Mouse (Mus musculus) MEL (cell line): Measurements from ENCODE around the gene Rnf167. TPM values are rescaled to one million over a fixed set of nuclear protein-coding genes. Genes with fewer than 3 reads are reported as not detected.

Source experiments
- DNase-seq: peaks from one replicate; pipeline ENCODE4 v3.0.0; 2011; ENCODE audit warnings: low read depth, low spot score
- H3K27ac ChIP-seq: 2 replicates; pipeline ENCODE4 v1.5.1; 2012; ENCODE audit warnings: low read depth, mild to moderate bottlenecking, control low read depth, low read length, moderate library complexity; ENCODE audit not compliant: control insufficient read depth
- H3K27me3 ChIP-seq, 2 experiments: fragments of 150-350 bp in 1 of 2; sonication (generic) in 1 of 2; 2 replicates each; pipeline ENCODE4 v1.6.1; 2012; ENCODE audit warnings: low read length in 2 of 2, mild to moderate bottlenecking in 2 of 2, improper control_type of control experiment in 1 of 2, moderate library complexity in 1 of 2; ENCODE audit not compliant: insufficient read depth in 2 of 2, control insufficient read depth in 1 of 2
- H3K36me3 ChIP-seq, 2 experiments: 2 replicates each; pipeline ENCODE4 v1.6.1; 2012 to 2014; ENCODE audit warnings: low read length in 2 of 2, improper control_type of control experiment in 1 of 2, inconsistent platforms in 1 of 2, mild to moderate bottlenecking in 1 of 2; ENCODE audit not compliant: insufficient read depth in 2 of 2, control insufficient read depth in 1 of 2
- H3K4me1 ChIP-seq, 2 experiments: fragments of 150-350 bp in 1 of 2; sonication (generic) in 1 of 2; 2 replicates each; pipeline ENCODE4 v1.6.1; 2012; ENCODE audit warnings: low read length in 2 of 2, improper control_type of control experiment in 1 of 2, mild to moderate bottlenecking in 1 of 2; ENCODE audit not compliant: insufficient read depth in 2 of 2, control insufficient read depth in 1 of 2
- H3K4me3 ChIP-seq, 2 experiments: fragments of 150-350 bp in 1 of 2; sonication (generic) in 1 of 2; 2 replicates each; pipeline ENCODE4 v1.5.1; 2012; ENCODE audit warnings: low read depth in 2 of 2, low read length in 2 of 2, mild to moderate bottlenecking in 2 of 2, moderate library complexity in 2 of 2, control low read depth in 1 of 2, improper control_type of control experiment in 1 of 2; ENCODE audit not compliant: control insufficient read depth in 1 of 2, insufficient read depth in 1 of 2
- H3K79me2 ChIP-seq: 2 replicates; pipeline ENCODE4 v1.6.1; 2012; ENCODE audit warnings: mild to moderate bottlenecking, low read length, moderate library complexity; ENCODE audit not compliant: control insufficient read depth, poor library complexity, insufficient read depth
- H3K9ac ChIP-seq: 2 replicates; pipeline ENCODE4 v1.6.1; 2012; ENCODE audit warnings: low read depth, mild to moderate bottlenecking, control low read depth, low read length, moderate library complexity; ENCODE audit not compliant: control insufficient read depth, poor library complexity, severe bottlenecking
- H3K9me3 ChIP-seq: fragments of 150-350 bp; sonication (generic); replicated peaks from 2 replicates; pipeline ENCODE4 v1.6.1; 2012; ENCODE audit warnings: mild to moderate bottlenecking, low read length, improper control_type of control experiment, moderate library complexity; ENCODE audit not compliant: insufficient read depth
- CHD2 ChIP-seq: IDR thresholded peaks from 2 replicates; pipeline ENCODE4 v1.6.1; 2011; ENCODE audit warnings: low read length, improper control_type of control experiment
- CTCF ChIP-seq, 3 experiments: IDR thresholded peaks in 2 of 3; conservative IDR thresholded peaks in 1 of 3; 2 replicates each; pipeline ENCODE4 v1.5.1; 2011 to 2012; ENCODE audit warnings: low read length in 3 of 3, low read depth in 2 of 3, mild to moderate bottlenecking in 2 of 3, improper control_type of control experiment in 1 of 3, inconsistent platforms in 1 of 3, mixed read lengths in 1 of 3, moderate library complexity in 1 of 3; ENCODE audit not compliant: control insufficient read depth in 1 of 3, insufficient read depth in 1 of 3, poor library complexity in 1 of 3, severe bottlenecking in 1 of 3
- E2F4 ChIP-seq: IDR thresholded peaks from 2 replicates; pipeline ENCODE4 v1.6.1; 2011; ENCODE audit warnings: low read depth, low read length, improper control_type of control experiment, borderline replicate concordance
- ELF1 ChIP-seq: IDR thresholded peaks from 2 replicates; pipeline ENCODE4 v1.6.1; 2014; ENCODE audit warnings: low read depth, mild to moderate bottlenecking, inconsistent platforms, low read length, improper control_type of control experiment, moderate library complexity
- EP300 ChIP-seq, 2 experiments: IDR thresholded peaks; 2 replicates each; pipeline ENCODE4 v1.6.1; 2011; ENCODE audit warnings: improper control_type of control experiment in 2 of 2, low read length in 2 of 2, low read depth in 1 of 2, mild to moderate bottlenecking in 1 of 2
- ETS1 ChIP-seq: IDR thresholded peaks from 2 replicates; pipeline ENCODE4 v1.6.1; 2012; ENCODE audit warnings: low read depth, mild to moderate bottlenecking, inconsistent platforms, low read length, improper control_type of control experiment, moderate library complexity
- GABPA ChIP-seq: IDR thresholded peaks from 2 replicates; pipeline ENCODE4 v1.6.1; 2012; ENCODE audit warnings: low read depth, mild to moderate bottlenecking, inconsistent platforms, low read length, improper control_type of control experiment, moderate library complexity
- GATA1 ChIP-seq: IDR thresholded peaks from 2 replicates; pipeline ENCODE4 v1.6.1; 2011; ENCODE audit warnings: low read depth, low read length, improper control_type of control experiment
- HCFC1 ChIP-seq: IDR thresholded peaks from 2 replicates; pipeline ENCODE4 v1.6.1; 2012; ENCODE audit warnings: low read depth, mild to moderate bottlenecking, inconsistent platforms, low read length, improper control_type of control experiment, moderate library complexity
- JUND ChIP-seq: IDR thresholded peaks from 2 replicates; pipeline ENCODE4 v1.6.1; 2011; ENCODE audit warnings: low read depth, mild to moderate bottlenecking, improper control_type of control experiment, low read length
- KAT2A ChIP-seq: conservative IDR thresholded peaks from 2 replicates; pipeline ENCODE4 v1.6.1; 2012; ENCODE audit warnings: low read depth, low read length, improper control_type of control experiment, inconsistent platforms
- MAFK ChIP-seq: IDR thresholded peaks from 2 replicates; pipeline ENCODE4 v1.6.1; 2011; ENCODE audit warnings: low read depth, mild to moderate bottlenecking, low read length, improper control_type of control experiment, borderline replicate concordance
- MAX ChIP-seq: IDR thresholded peaks from 2 replicates; pipeline ENCODE4 v1.6.1; 2011; ENCODE audit warnings: low read length, improper control_type of control experiment
- MAZ ChIP-seq: IDR thresholded peaks from 2 replicates; pipeline ENCODE4 v1.6.1; 2012; ENCODE audit warnings: low read depth, mild to moderate bottlenecking, inconsistent platforms, low read length, improper control_type of control experiment
- MEF2A ChIP-seq: IDR thresholded peaks from 2 replicates; pipeline ENCODE4 v1.6.1; 2014; ENCODE audit warnings: low read depth, mild to moderate bottlenecking, inconsistent platforms, low read length, improper control_type of control experiment; ENCODE audit not compliant: poor library complexity, insufficient replicate concordance, severe bottlenecking; ENCODE audit errors: extremely low read depth
- MXI1 ChIP-seq: IDR thresholded peaks from 2 replicates; pipeline ENCODE4 v1.6.1; 2011; ENCODE audit warnings: mild to moderate bottlenecking, low read depth, low read length, improper control_type of control experiment
- MYB ChIP-seq: IDR thresholded peaks from 2 replicates; pipeline ENCODE4 v1.6.1; 2011; ENCODE audit warnings: mild to moderate bottlenecking, low read depth, low read length, improper control_type of control experiment
- MYC ChIP-seq: IDR thresholded peaks from 2 replicates; pipeline ENCODE4 v1.6.1; 2011; ENCODE audit warnings: low read depth, mild to moderate bottlenecking, low read length, improper control_type of control experiment, moderate library complexity
- NELFE ChIP-seq: IDR thresholded peaks from 2 replicates; pipeline ENCODE4 v1.6.1; 2011; ENCODE audit warnings: low read depth, low read length, improper control_type of control experiment
- NRF1 ChIP-seq: IDR thresholded peaks from 2 replicates; pipeline ENCODE4 v1.6.1; 2014; ENCODE audit warnings: low read depth, mild to moderate bottlenecking, inconsistent platforms, low read length, improper control_type of control experiment, moderate library complexity; ENCODE audit not compliant: poor library complexity, insufficient read depth, severe bottlenecking
- POLR2A ChIP-seq, 2 experiments: IDR thresholded peaks; 2 replicates each; pipeline ENCODE4 v1.6.1; 2011 to 2012; ENCODE audit warnings: low read length in 2 of 2, mild to moderate bottlenecking in 2 of 2, control low read depth in 1 of 2, improper control_type of control experiment in 1 of 2, low read depth in 1 of 2, moderate library complexity in 1 of 2; ENCODE audit not compliant: control insufficient read depth in 1 of 2, insufficient read depth in 1 of 2, poor library complexity in 1 of 2
- POLR2AphosphoS2 ChIP-seq: IDR thresholded peaks from 2 replicates; pipeline ENCODE4 v1.6.1; 2011; ENCODE audit warnings: low read length, improper control_type of control experiment
- POLR2AphosphoS5 ChIP-seq: IDR thresholded peaks from 2 replicates; pipeline ENCODE4 v1.6.1; 2012; ENCODE audit warnings: low read depth, borderline replicate concordance, mild to moderate bottlenecking, inconsistent platforms, low read length, moderate library complexity, mixed read lengths
- RAD21 ChIP-seq: IDR thresholded peaks from 2 replicates; pipeline ENCODE4 v1.6.1; 2011; ENCODE audit warnings: mild to moderate bottlenecking, low read depth, low read length, improper control_type of control experiment
- RCOR1 ChIP-seq: IDR thresholded peaks from 2 replicates; pipeline ENCODE4 v1.6.1; 2012; ENCODE audit warnings: low read depth, mild to moderate bottlenecking, inconsistent platforms, low read length, improper control_type of control experiment
- SIN3A ChIP-seq: IDR thresholded peaks from 2 replicates; pipeline ENCODE4 v1.6.1; 2012; ENCODE audit warnings: low read length, improper control_type of control experiment, inconsistent platforms
- SMC3 ChIP-seq: IDR thresholded peaks from 2 replicates; pipeline ENCODE4 v1.6.1; 2011; ENCODE audit warnings: low read depth, low read length, improper control_type of control experiment
- TBP ChIP-seq: IDR thresholded peaks from 2 replicates; pipeline ENCODE4 v1.8.0; 2011; ENCODE audit warnings: low read depth, low read length, improper control_type of control experiment
- TCF12 ChIP-seq: IDR thresholded peaks from 2 replicates; pipeline ENCODE4 v1.6.1; 2014; ENCODE audit warnings: low read depth, mild to moderate bottlenecking, inconsistent platforms, low read length, improper control_type of control experiment, moderate library complexity
- UBTF ChIP-seq: IDR thresholded peaks from 2 replicates; pipeline ENCODE4 v1.6.1; 2012; ENCODE audit warnings: low read depth, mild to moderate bottlenecking, inconsistent platforms, low read length, improper control_type of control experiment, moderate library complexity, borderline replicate concordance; ENCODE audit not compliant: insufficient read depth
- USF1 ChIP-seq: IDR thresholded peaks from 2 replicates; pipeline ENCODE4 v1.6.1; 2014; ENCODE audit warnings: low read depth, mild to moderate bottlenecking, inconsistent platforms, low read length, improper control_type of control experiment, moderate library complexity
- ZMIZ1 ChIP-seq: IDR thresholded peaks from 2 replicates; pipeline ENCODE4 v1.6.1; 2012; ENCODE audit warnings: low read depth, mild to moderate bottlenecking, inconsistent platforms, low read length, improper control_type of control experiment, moderate library complexity
- polyA plus RNA-seq, 2 experiments: library from polyadenylated mRNA; stranded (reverse) in 1 of 2; unstranded in 1 of 2; fragments of >175 nt in 1 of 2; fragments of >200 nt in 1 of 2; gene quantifications; 2 replicates each; pipeline versions ENCODE4 v1.2.1 to v1.2.4; 2012; ENCODE audit warnings: low replicate concordance in 2 of 2, low read depth in 1 of 2; ENCODE audit not compliant: insufficient read length in 2 of 2, insufficient read depth in 1 of 2, missing spikeins in 1 of 2
- total RNA-seq: library from RNA; depleted of rRNA; stranded (reverse); fragments of 300-350 nt; gene quantifications from 2 replicates; pipeline ENCODE4 v1.2.3, GENCODE M21; 2012

The Rnf167 gene
- total and polyA plus RNA-seq, 3 experiments = 31.4 to 44.4 TPM; not detected in 1

DNA sequence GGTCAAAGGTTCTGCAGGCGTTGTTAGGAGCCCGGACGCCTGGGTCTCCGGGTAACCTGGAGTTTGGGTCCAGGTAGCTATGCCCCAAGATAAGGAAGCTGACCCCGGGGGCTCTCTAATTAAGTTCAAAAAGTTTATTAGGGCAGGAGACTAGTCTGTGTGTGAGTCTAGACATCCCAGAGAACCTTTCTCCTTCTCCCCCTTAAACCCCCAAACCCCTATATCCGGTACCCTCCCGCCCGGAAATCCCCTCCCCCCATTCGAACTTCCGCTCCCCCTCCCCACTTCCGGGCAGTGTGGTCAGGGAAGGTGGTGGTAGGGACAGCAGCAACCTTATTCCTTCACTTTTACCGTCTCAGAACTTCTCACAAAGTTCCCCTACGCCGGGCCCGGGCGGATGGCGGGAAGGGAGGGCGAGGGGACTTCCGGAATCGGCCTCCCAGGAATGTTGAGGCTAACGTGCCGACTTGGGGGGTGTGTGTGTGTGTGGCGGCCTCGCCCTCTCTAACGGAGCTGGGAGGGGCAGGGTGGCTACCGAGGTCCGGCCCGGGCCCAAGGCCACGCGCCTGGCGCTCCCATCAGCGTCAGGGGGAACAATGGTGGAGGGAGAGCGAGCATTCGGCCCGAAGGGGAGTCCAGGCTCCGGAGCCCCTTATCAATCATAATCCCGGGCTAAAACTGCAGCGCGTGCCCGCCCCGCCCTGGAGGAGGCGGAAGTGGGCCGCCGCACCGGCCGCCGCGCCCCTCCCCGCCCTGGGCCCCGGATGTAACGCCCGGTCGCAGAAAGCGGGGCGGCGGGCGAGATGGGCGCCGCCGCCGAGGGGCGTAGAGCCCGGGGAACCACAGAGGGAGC lies 6.5 kb downstream of the Rnf167 start (continued):
- TF ChIP-seq GATA1 (no peak), ELF1 (peak; percentile 84), MAFK (no peak), POLR2AphosphoS2 (0 out of 2 replicates have a peak, but pooled peaks have one; percentile 5), MXI1 (peak; percentile 53)

DNA sequence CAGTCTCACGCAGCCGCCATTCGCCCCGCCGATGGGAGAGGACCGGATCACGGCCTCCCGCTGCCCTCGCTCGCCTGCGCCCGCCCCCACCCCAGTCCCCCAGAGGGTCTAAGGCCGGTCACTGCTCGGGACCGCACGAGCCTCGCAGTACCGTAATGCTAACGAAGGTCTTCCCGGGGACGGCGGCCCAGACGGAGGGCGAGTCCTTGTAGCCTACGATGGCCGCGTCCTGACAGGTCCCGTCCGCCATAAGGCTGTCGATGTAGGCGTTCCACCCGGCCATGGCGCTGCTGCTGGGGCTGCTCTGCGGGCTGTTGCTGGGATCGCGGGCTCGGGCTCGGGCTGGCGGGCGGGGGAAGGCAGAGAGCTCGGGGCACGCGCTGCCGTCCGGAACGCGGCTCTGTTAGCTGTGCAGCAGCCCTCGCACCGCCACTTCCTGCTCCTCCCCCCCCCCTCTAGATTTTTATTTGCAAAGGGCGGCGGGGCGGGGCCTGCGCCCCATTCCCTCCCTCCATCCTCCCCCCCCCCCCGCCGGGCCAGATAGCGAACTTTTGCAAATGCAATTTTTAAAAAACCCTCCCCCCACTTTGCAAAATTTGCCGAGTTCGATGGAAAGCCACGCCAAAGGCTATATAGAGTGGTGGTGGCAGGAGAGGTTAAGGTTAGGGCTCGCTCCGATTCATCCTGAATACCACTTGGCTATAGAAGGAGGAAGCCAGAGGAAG lies 7.3 kb downstream of the Rnf167 start, which contains the start of gene Pfn1:
Pfn1 (minus strand) TSS at position 447 of the 725 bp plus-strand sequence.
- Histone ChIP-seq H3K9me3 (no peaks in the 10 kb centered on the region), H3K27ac (peak within 1 kb of the TSS; percentile 99), H3K9ac (peak within 1 kb of the TSS; percentile 99), H3K36me3 (peaks cover 14 to 44% of the 10 kb centered on the region in 2 experiments), H3K4me3 (peak within 1 kb of the TSS; percentile 96 to 98), H3K4me1 (peaks cover 12 to 48% of the 10 kb centered on the region in 2 experiments), H3K27me3 (no peaks in the 10 kb centered on the region), H3K79me2 (peaks cover 61% of the 10 kb centered on the region)
- peak; percentile 94 for DNase-seq
- TF ChIP-seq ELF1 (peak; percentile 87), NELFE (peak; percentile 96), EP300 (IDR thresholded peaks at IDR 0.05; ENCODE audit: low read depth in 1 of 2, low read length in 2 of 2) (no peak; a peak in 3 of 4 replicates), GABPA (no peak), MAZ (peak; percentile 99), RCOR1 (no peak), POLR2A (IDR thresholded peaks at IDR 0.05; ENCODE audit: control insufficient read depth in 1 of 2, insufficient read depth in 1 of 2, low read depth in 1 of 2, low read length in 2 of 2, poor library complexity in 1 of 2) (peak; percentile 82 to 91), MYB (no peak), ETS1 (peak; percentile 69), SIN3A (peak; percentile 82), USF1 (no peak; the same call in 1 of the 2 replicates), KAT2A (no peak), MEF2A (no peak), POLR2AphosphoS2 (peak; percentile 89; the same call in 1 of the 2 replicates), UBTF (peak; percentile 62; the same call in 1 of the 2 replicates), E2F4 (no peak), NRF1 (no peak), MYC (no peak; the same call in 1 of the 2 replicates), RAD21 (no peak), JUND (no peak), CTCF (IDR thresholded peaks at IDR 0.05 in 2 of 3, conservative IDR thresholded peaks at IDR 0.05 in 1 of 3; ENCODE audit: control insufficient read depth in 1 of 3, insufficient read depth in 1 of 3, low read depth in 2 of 3, low read length in 3 of 3, poor library complexity in 1 of 3, severe bottlenecking in 1 of 3) (no peak), POLR2AphosphoS5 (peak; percentile 74; the same call in 1 of the 2 replicates), TBP (peak; percentile 69; the same call in 1 of the 2 replicates), SMC3 (no peak), ZMIZ1 (peak; percentile 98), TCF12 (peak; percentile 75), HCFC1 (peak; percentile 74), CHD2 (peak; percentile 73; the same call in 1 of the 2 replicates), MAX (no peak; the same call in 1 of the 2 replicates)
